ENCODE assay signal across 35 mouse cellular contexts in genomic region chr2:35067117-35067516, GRCm38 (mm10). TPM values are rescaled to one million over a fixed set of nuclear protein-coding genes. Genes with fewer than 3 reads are reported as not detected.
"Had no signal": no experiment of that assay in that cellular context is flagged by ENCODE, and none has a peak within 500 bp of the region (broad histone marks: within the 10 kb centered on the region; RNA-seq: fewer than 3 reads in every experiment).

No protein-coding gene starts in this region.

- H3K9ac ChIP-seq: heart, embryonic 12.5 days; heart, embryonic 13.5 days; heart, embryonic 15.5 days; hindbrain, embryonic 12.5 days; hindbrain, embryonic 13.5 days; hindbrain, embryonic 14.5 days; hindbrain, embryonic 15.5 days; intestine, embryonic 15.5 days; kidney, embryonic 15.5 days had no signal

- DNase-seq: heart, postnatal 10 days; heart, postnatal 14 days; heart, postnatal 36 days; heart, postnatal 4 days; kidney, adult 11 months; kidney, adult 18-20 months; kidney, adult 2 months; kidney, adult 8-10 months; kidney, adult 9 months; kidney, postnatal 10 days; kidney, postnatal 14 days; kidney, postnatal 25 days; kidney, postnatal 36 days; kidney, postnatal 4 days; layer of hippocampus, adult 9-11 months; layer of hippocampus, postnatal 36 days had no signal

- H3K27ac ChIP-seq: heart, embryonic 10.5 days; heart, embryonic 13.5 days; heart, embryonic 15.5 days; hindbrain, embryonic 10.5 days; hindbrain, embryonic 12.5 days; hindbrain, embryonic 13.5 days; hindbrain, embryonic 14.5 days; hindbrain, embryonic 15.5 days; hindbrain, postnatal 0 days; intestine, embryonic 15.5 days; kidney, embryonic 15.5 days; kidney, postnatal 0 days; layer of hippocampus, adult 2 months; left cerebral cortex, adult 2 months had no signal

- H3K4me3 ChIP-seq: heart, embryonic 10.5 days; heart, embryonic 12.5 days; heart, embryonic 13.5 days; heart, embryonic 15.5 days; hindbrain, embryonic 10.5 days; hindbrain, embryonic 12.5 days; hindbrain, embryonic 13.5 days; hindbrain, embryonic 15.5 days; intestine, embryonic 15.5 days; kidney, embryonic 15.5 days; layer of hippocampus, adult 2 months; left cerebral cortex, adult 2 months had no signal

- H3K36me3 ChIP-seq: heart, embryonic 10.5 days; heart, embryonic 12.5 days; heart, embryonic 13.5 days; heart, embryonic 15.5 days; hindbrain, embryonic 10.5 days; hindbrain, embryonic 12.5 days; hindbrain, embryonic 13.5 days; hindbrain, embryonic 15.5 days; intestine, embryonic 15.5 days; kidney, embryonic 15.5 days had no signal

- H3K27me3 ChIP-seq: heart, embryonic 12.5 days; heart, embryonic 13.5 days; heart, embryonic 15.5 days; hindbrain, embryonic 12.5 days; hindbrain, embryonic 13.5 days; hindbrain, embryonic 15.5 days; intestine, embryonic 15.5 days; kidney, embryonic 15.5 days had no signal

- H3K4me2 ChIP-seq: heart, embryonic 11.5 days; heart, embryonic 12.5 days; heart, embryonic 13.5 days; heart, embryonic 15.5 days; hindbrain, embryonic 12.5 days; hindbrain, embryonic 13.5 days; hindbrain, embryonic 14.5 days; hindbrain, embryonic 15.5 days; intestine, embryonic 15.5 days; kidney, embryonic 15.5 days had no signal

- H3K9me3 ChIP-seq: heart, embryonic 10.5 days; heart, embryonic 12.5 days; heart, embryonic 13.5 days; heart, embryonic 15.5 days; hindbrain, embryonic 10.5 days; hindbrain, embryonic 12.5 days; hindbrain, embryonic 13.5 days; hindbrain, embryonic 15.5 days; intestine, embryonic 15.5 days; kidney, embryonic 15.5 days had no signal

- H3K4me1 ChIP-seq: heart, embryonic 10.5 days; heart, embryonic 12.5 days; heart, embryonic 13.5 days; heart, embryonic 15.5 days; hindbrain, embryonic 10.5 days; hindbrain, embryonic 12.5 days; hindbrain, embryonic 13.5 days; hindbrain, embryonic 15.5 days; intestine, embryonic 15.5 days had no signal

RNA-seq across cellular contexts. Expression of gene Hc, which starts 5.9 kb away (rescaled TPM):
- total RNA-seq: heart, postnatal 10 days; heart, postnatal 14 days; heart, postnatal 36 days; hematopoietic stem cell, adult 5-6 weeks; layer of hippocampus, adult 2 months; layer of hippocampus, postnatal 36 days had no signal
- polyA plus RNA-seq: heart, embryonic 14.5 days had no signal

RNA-seq across cellular contexts. Expression of gene AI182371, which starts 34.2 kb away (rescaled TPM):
- total RNA-seq: hindbrain, postnatal 0 days had no signal
- polyA plus RNA-seq: hindbrain, embryonic 11.5 days; hindbrain, embryonic 13.5 days had no signal
